Mouse (Mus musculus) MEL (cell line): Measurements from ENCODE around the gene Grpel1. TPM values are rescaled to one million over a fixed set of nuclear protein-coding genes. Genes with fewer than 3 reads are reported as not detected.

Source experiments
- DNase-seq: peaks from one replicate; pipeline ENCODE4 v3.0.0; 2011; ENCODE audit warnings: low read depth, low spot score
- H3K27ac ChIP-seq: 2 replicates; pipeline ENCODE4 v1.5.1; 2012; ENCODE audit warnings: low read depth, mild to moderate bottlenecking, control low read depth, low read length, moderate library complexity; ENCODE audit not compliant: control insufficient read depth
- H3K27me3 ChIP-seq, 2 experiments: fragments of 150-350 bp in 1 of 2; sonication (generic) in 1 of 2; 2 replicates each; pipeline ENCODE4 v1.6.1; 2012; ENCODE audit warnings: low read length in 2 of 2, mild to moderate bottlenecking in 2 of 2, improper control_type of control experiment in 1 of 2, moderate library complexity in 1 of 2; ENCODE audit not compliant: insufficient read depth in 2 of 2, control insufficient read depth in 1 of 2
- H3K36me3 ChIP-seq, 2 experiments: 2 replicates each; pipeline ENCODE4 v1.6.1; 2012 to 2014; ENCODE audit warnings: low read length in 2 of 2, improper control_type of control experiment in 1 of 2, inconsistent platforms in 1 of 2, mild to moderate bottlenecking in 1 of 2; ENCODE audit not compliant: insufficient read depth in 2 of 2, control insufficient read depth in 1 of 2
- H3K4me1 ChIP-seq, 2 experiments: fragments of 150-350 bp in 1 of 2; sonication (generic) in 1 of 2; 2 replicates each; pipeline ENCODE4 v1.6.1; 2012; ENCODE audit warnings: low read length in 2 of 2, improper control_type of control experiment in 1 of 2, mild to moderate bottlenecking in 1 of 2; ENCODE audit not compliant: insufficient read depth in 2 of 2, control insufficient read depth in 1 of 2
- H3K4me3 ChIP-seq, 2 experiments: fragments of 150-350 bp in 1 of 2; sonication (generic) in 1 of 2; 2 replicates each; pipeline ENCODE4 v1.5.1; 2012; ENCODE audit warnings: low read depth in 2 of 2, low read length in 2 of 2, mild to moderate bottlenecking in 2 of 2, moderate library complexity in 2 of 2, control low read depth in 1 of 2, improper control_type of control experiment in 1 of 2; ENCODE audit not compliant: control insufficient read depth in 1 of 2, insufficient read depth in 1 of 2
- H3K79me2 ChIP-seq: 2 replicates; pipeline ENCODE4 v1.6.1; 2012; ENCODE audit warnings: mild to moderate bottlenecking, low read length, moderate library complexity; ENCODE audit not compliant: control insufficient read depth, poor library complexity, insufficient read depth
- H3K9ac ChIP-seq: 2 replicates; pipeline ENCODE4 v1.6.1; 2012; ENCODE audit warnings: low read depth, mild to moderate bottlenecking, control low read depth, low read length, moderate library complexity; ENCODE audit not compliant: control insufficient read depth, poor library complexity, severe bottlenecking
- H3K9me3 ChIP-seq: fragments of 150-350 bp; sonication (generic); replicated peaks from 2 replicates; pipeline ENCODE4 v1.6.1; 2012; ENCODE audit warnings: mild to moderate bottlenecking, low read length, improper control_type of control experiment, moderate library complexity; ENCODE audit not compliant: insufficient read depth
- CHD2 ChIP-seq: IDR thresholded peaks from 2 replicates; pipeline ENCODE4 v1.6.1; 2011; ENCODE audit warnings: low read length, improper control_type of control experiment
- CTCF ChIP-seq, 3 experiments: IDR thresholded peaks in 2 of 3; conservative IDR thresholded peaks in 1 of 3; 2 replicates each; pipeline ENCODE4 v1.5.1; 2011 to 2012; ENCODE audit warnings: low read length in 3 of 3, low read depth in 2 of 3, mild to moderate bottlenecking in 2 of 3, improper control_type of control experiment in 1 of 3, inconsistent platforms in 1 of 3, mixed read lengths in 1 of 3, moderate library complexity in 1 of 3; ENCODE audit not compliant: control insufficient read depth in 1 of 3, insufficient read depth in 1 of 3, poor library complexity in 1 of 3, severe bottlenecking in 1 of 3
- E2F4 ChIP-seq: IDR thresholded peaks from 2 replicates; pipeline ENCODE4 v1.6.1; 2011; ENCODE audit warnings: low read depth, low read length, improper control_type of control experiment, borderline replicate concordance
- EP300 ChIP-seq, 2 experiments: IDR thresholded peaks; 2 replicates each; pipeline ENCODE4 v1.6.1; 2011; ENCODE audit warnings: improper control_type of control experiment in 2 of 2, low read length in 2 of 2, low read depth in 1 of 2, mild to moderate bottlenecking in 1 of 2
- GATA1 ChIP-seq: IDR thresholded peaks from 2 replicates; pipeline ENCODE4 v1.6.1; 2011; ENCODE audit warnings: low read depth, low read length, improper control_type of control experiment
- HCFC1 ChIP-seq: IDR thresholded peaks from 2 replicates; pipeline ENCODE4 v1.6.1; 2012; ENCODE audit warnings: low read depth, mild to moderate bottlenecking, inconsistent platforms, low read length, improper control_type of control experiment, moderate library complexity
- JUND ChIP-seq: IDR thresholded peaks from 2 replicates; pipeline ENCODE4 v1.6.1; 2011; ENCODE audit warnings: low read depth, mild to moderate bottlenecking, improper control_type of control experiment, low read length
- KAT2A ChIP-seq: conservative IDR thresholded peaks from 2 replicates; pipeline ENCODE4 v1.6.1; 2012; ENCODE audit warnings: low read depth, low read length, improper control_type of control experiment, inconsistent platforms
- MEF2A ChIP-seq: IDR thresholded peaks from 2 replicates; pipeline ENCODE4 v1.6.1; 2014; ENCODE audit warnings: low read depth, mild to moderate bottlenecking, inconsistent platforms, low read length, improper control_type of control experiment; ENCODE audit not compliant: poor library complexity, insufficient replicate concordance, severe bottlenecking; ENCODE audit errors: extremely low read depth
- MXI1 ChIP-seq: IDR thresholded peaks from 2 replicates; pipeline ENCODE4 v1.6.1; 2011; ENCODE audit warnings: mild to moderate bottlenecking, low read depth, low read length, improper control_type of control experiment
- MYB ChIP-seq: IDR thresholded peaks from 2 replicates; pipeline ENCODE4 v1.6.1; 2011; ENCODE audit warnings: mild to moderate bottlenecking, low read depth, low read length, improper control_type of control experiment
- NRF1 ChIP-seq: IDR thresholded peaks from 2 replicates; pipeline ENCODE4 v1.6.1; 2014; ENCODE audit warnings: low read depth, mild to moderate bottlenecking, inconsistent platforms, low read length, improper control_type of control experiment, moderate library complexity; ENCODE audit not compliant: poor library complexity, insufficient read depth, severe bottlenecking
- POLR2AphosphoS2 ChIP-seq: IDR thresholded peaks from 2 replicates; pipeline ENCODE4 v1.6.1; 2011; ENCODE audit warnings: low read length, improper control_type of control experiment
- RAD21 ChIP-seq: IDR thresholded peaks from 2 replicates; pipeline ENCODE4 v1.6.1; 2011; ENCODE audit warnings: mild to moderate bottlenecking, low read depth, low read length, improper control_type of control experiment
- SIN3A ChIP-seq: IDR thresholded peaks from 2 replicates; pipeline ENCODE4 v1.6.1; 2012; ENCODE audit warnings: low read length, improper control_type of control experiment, inconsistent platforms
- SMC3 ChIP-seq: IDR thresholded peaks from 2 replicates; pipeline ENCODE4 v1.6.1; 2011; ENCODE audit warnings: low read depth, low read length, improper control_type of control experiment
- TBP ChIP-seq: IDR thresholded peaks from 2 replicates; pipeline ENCODE4 v1.8.0; 2011; ENCODE audit warnings: low read depth, low read length, improper control_type of control experiment
- TCF12 ChIP-seq: IDR thresholded peaks from 2 replicates; pipeline ENCODE4 v1.6.1; 2014; ENCODE audit warnings: low read depth, mild to moderate bottlenecking, inconsistent platforms, low read length, improper control_type of control experiment, moderate library complexity
- UBTF ChIP-seq: IDR thresholded peaks from 2 replicates; pipeline ENCODE4 v1.6.1; 2012; ENCODE audit warnings: low read depth, mild to moderate bottlenecking, inconsistent platforms, low read length, improper control_type of control experiment, moderate library complexity, borderline replicate concordance; ENCODE audit not compliant: insufficient read depth
- ZC3H11A ChIP-seq: IDR thresholded peaks from 2 replicates; pipeline ENCODE4 v1.6.1; 2012; ENCODE audit warnings: low read depth, mild to moderate bottlenecking, inconsistent platforms, low read length, improper control_type of control experiment
- ZKSCAN1 ChIP-seq: IDR thresholded peaks from 2 replicates; pipeline ENCODE4 v1.6.1; 2012; ENCODE audit warnings: low read depth, mild to moderate bottlenecking, inconsistent platforms, low read length, improper control_type of control experiment, moderate library complexity
- polyA plus RNA-seq, 2 experiments: library from polyadenylated mRNA; stranded (reverse) in 1 of 2; unstranded in 1 of 2; fragments of >175 nt in 1 of 2; fragments of >200 nt in 1 of 2; gene quantifications; 2 replicates each; pipeline versions ENCODE4 v1.2.1 to v1.2.4; 2012; ENCODE audit warnings: low replicate concordance in 2 of 2, low read depth in 1 of 2; ENCODE audit not compliant: insufficient read length in 2 of 2, insufficient read depth in 1 of 2, missing spikeins in 1 of 2
- total RNA-seq: library from RNA; depleted of rRNA; stranded (reverse); fragments of 300-350 nt; gene quantifications from 2 replicates; pipeline ENCODE4 v1.2.3, GENCODE M21; 2012

Grpel1 gene
- total and polyA plus RNA-seq, 3 experiments, result 41.1 to 87.4 (median 75.7) TPM

DNA sequence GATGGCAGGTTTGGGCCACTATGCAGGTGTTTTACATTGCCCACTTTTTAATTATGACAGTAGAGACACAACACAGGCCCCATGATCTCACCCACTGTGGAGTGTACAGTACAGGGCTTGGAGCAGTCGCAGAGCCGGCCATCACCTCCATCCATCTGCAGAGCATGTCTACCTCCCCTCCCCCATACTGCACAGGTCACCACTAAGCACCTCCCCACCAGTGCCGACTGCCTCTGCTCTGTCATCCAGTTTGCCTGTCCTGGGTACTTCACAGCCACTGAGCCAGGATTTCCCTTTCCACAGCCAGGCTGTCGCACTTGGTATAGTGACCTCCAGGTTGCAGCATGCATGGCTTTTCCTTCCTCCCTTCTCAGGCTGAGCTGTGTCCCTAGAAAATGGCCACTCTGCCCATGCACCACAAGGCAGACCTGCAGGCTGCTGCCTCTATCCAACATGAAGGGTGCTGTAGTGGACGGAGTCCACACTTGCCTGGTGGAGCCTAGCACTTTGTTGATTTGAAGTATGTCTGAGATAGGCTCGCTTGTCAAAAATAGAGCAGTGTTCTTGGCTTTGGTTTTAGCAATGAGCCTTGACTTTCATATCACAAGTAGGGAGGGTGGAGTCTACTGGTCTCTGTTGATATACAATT, 15.0 kb upstream of the Grpel1 start:
- Histone ChIP-seq H3K9me3 (no peaks in the 10 kb centered on the region), H3K79me2 (no peaks in the 10 kb centered on the region), H3K4me1 (no peaks in the 10 kb centered on the region), H3K27ac (no peak overlapping the region), H3K4me3 (no peak overlapping the region), H3K9ac (no peak overlapping the region), H3K36me3 (no peaks in the 10 kb centered on the region), H3K27me3 (no peaks in the 10 kb centered on the region)
- DNase-seq, result no peak
- TF ChIP-seq MYB (no peak), POLR2AphosphoS2 (no peak), MEF2A (no peak), CTCF (IDR thresholded peaks at IDR 0.05 in 2 of 3, conservative IDR thresholded peaks at IDR 0.05 in 1 of 3; ENCODE audit: control insufficient read depth in 1 of 3, insufficient read depth in 1 of 3, low read depth in 2 of 3, low read length in 3 of 3, poor library complexity in 1 of 3, severe bottlenecking in 1 of 3) (no peak), ZC3H11A (no peak), TBP (no peak), KAT2A (no peak), MXI1 (no peak), CHD2 (no peak)

DNA sequence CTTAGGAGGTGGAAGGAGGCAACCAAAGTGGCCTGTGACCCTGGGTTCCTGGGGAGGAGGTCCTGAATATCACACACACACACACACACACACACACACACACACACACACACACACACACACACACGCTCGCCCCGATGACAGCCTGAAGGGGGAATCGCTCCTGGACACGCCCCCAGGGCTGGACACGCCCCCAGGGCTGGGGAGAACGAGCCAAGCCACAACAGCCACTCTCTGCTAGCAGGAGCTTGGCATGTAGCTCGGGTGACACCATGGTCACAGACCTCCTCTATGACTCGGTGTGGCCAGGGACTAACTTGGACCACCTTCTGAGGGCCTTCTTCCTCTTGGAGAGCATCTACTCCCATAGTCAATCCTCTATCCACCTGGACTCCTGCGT, 13.7 kb upstream of the Grpel1 start:
- DNase-seq, result no peak
- H3K27me3 ChIP-seq, result no peaks in the 10 kb centered on the region
- no peak overlapping the region for H3K9ac ChIP-seq
- no peaks in the 10 kb centered on the region for H3K79me2 ChIP-seq
- no peaks in the 10 kb centered on the region for H3K9me3 ChIP-seq
- H3K4me1 ChIP-seq, result no peaks in the 10 kb centered on the region
- H3K36me3 ChIP-seq, result no peaks in the 10 kb centered on the region
- TF ChIP-seq ZKSCAN1, result no peak
- no peak for TF ChIP-seq CHD2
- TF ChIP-seq TCF12, result no peak
- no peak for TF ChIP-seq SIN3A
- TF ChIP-seq UBTF, result no peak
- no peak for TF ChIP-seq GATA1
- no peak for TF ChIP-seq RAD21
- TF ChIP-seq JUND, result no peak
- no peak for TF ChIP-seq SMC3
- no peak for TF ChIP-seq E2F4
- no peak for TF ChIP-seq HCFC1
- TF ChIP-seq NRF1, result no peak
- no peak for TF ChIP-seq MEF2A
- TF ChIP-seq EP300 (IDR thresholded peaks at IDR 0.05; ENCODE audit: low read depth in 1 of 2, low read length in 2 of 2), result no peak
- no peak for TF ChIP-seq ZC3H11A
- no peak overlapping the region for H3K27ac ChIP-seq
- no peak overlapping the region for H3K4me3 ChIP-seq
